Mouse (Mus musculus) left cerebral cortex, postnatal 4 days (tissue): ENCODE data around the gene Olfr320. TPM values are rescaled to one million over a fixed set of nuclear protein-coding genes. Genes with fewer than 3 reads are reported as not detected.
"Not testable (repeated sequence)": the region's sequence is repeated elsewhere in the genome, so short reads cannot be mapped to it uniquely, and the experiment has no call there.

ENCODE experiments used
- DNase-seq: peaks from one replicate; pipeline ENCODE4 v3.0.0-alpha.2; 2022
- intact Hi-C: fragments of 180-260 bp; cut with DNase I; formaldehyde crosslinking; loops from one replicate; pipeline ENCODE4 v1.15.1; 2025
- total RNA-seq, 2 experiments: library from RNA; stranded (reverse); gene quantifications; 2 replicates each; pipeline ENCODE4 v1.2.3; 2021

Gene Olfr320
- not detected for total RNA-seq

DNA sequence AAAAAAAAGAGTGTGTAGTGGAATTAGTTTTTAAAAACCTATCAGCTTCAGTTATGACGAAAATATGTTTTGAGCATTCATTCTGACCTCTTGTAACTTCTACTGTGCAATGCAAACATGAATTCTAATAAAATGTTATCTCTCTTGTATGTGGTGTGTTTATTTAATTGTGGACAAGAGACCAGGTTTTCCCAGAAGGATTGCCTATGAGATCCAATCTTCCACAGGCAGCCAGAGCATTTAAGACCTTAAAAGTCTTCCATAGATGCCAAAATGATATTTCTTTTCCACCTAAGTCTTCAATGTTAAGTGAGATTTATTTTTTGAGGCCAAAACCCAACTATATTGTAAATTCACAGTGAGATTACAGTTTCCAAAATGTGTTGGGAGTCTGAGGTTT is at the start of gene Olfr320:
TSS of gene Olfr320 (plus strand) at position 301 of the 400 bp plus-strand sequence.
- DNase-seq: no peak
- intact Hi-C loops: no loop called here

DNA sequence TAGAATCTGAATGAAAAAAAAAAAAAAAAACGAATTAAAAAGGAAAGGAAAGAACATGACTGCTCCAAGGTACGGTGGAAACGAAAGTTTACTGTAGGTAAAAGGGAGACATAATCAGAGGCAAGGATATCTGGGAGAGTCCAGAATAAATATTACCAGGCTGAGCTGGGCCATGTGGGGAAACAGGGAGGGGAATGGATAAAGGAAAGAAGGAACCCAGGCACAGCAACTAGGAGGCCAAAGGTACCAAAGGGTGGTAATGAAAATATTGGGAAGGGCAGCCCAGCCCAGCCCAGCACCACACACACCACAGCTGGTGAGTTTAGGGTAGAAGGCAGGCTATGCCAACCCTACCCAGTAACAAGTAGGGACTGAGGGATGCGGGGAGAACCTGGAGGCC is 46.0 kb upstream of the Olfr320 start:
- DNase-seq: no peak
- intact Hi-C loops: no loop called here

DNA sequence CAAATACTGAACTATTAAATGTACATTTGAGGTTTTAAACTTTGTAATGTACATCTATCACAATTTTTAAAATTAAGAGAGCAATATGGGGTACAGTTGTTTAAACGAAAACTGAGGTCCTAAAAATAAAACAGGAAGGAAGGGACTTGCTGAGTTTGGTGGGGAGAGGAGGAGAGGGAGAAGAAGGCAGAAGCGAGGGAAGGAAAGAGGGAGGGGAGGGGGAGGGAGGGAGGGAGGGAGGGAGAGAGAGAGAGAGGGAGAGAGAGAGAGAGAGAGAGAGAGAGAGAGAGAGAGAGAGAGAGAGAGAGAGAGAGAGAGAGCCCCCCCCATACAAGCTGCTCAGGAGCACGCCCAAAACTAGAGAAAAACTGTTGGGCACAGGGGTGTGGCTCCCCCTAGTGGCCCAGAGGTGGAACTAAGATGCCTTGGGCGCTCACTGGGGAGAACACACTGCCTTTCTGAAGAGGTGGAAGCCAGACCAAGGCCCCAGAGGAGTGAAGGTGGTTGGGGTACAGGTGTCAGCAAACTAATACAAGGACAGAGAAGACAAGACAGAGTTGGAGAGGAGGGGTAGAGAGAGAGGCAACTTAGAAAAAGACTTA is 44.4 kb upstream of the Olfr320 start:
- intact Hi-C loops: no loop called here
- peak; percentile 39 for DNase-seq

GRCm38 (mm10) chr11:58638176-58638701 is 42.7 kb upstream of the Olfr320 start:
- DNase-seq: no peak
- intact Hi-C loops: no loop called here

DNA sequence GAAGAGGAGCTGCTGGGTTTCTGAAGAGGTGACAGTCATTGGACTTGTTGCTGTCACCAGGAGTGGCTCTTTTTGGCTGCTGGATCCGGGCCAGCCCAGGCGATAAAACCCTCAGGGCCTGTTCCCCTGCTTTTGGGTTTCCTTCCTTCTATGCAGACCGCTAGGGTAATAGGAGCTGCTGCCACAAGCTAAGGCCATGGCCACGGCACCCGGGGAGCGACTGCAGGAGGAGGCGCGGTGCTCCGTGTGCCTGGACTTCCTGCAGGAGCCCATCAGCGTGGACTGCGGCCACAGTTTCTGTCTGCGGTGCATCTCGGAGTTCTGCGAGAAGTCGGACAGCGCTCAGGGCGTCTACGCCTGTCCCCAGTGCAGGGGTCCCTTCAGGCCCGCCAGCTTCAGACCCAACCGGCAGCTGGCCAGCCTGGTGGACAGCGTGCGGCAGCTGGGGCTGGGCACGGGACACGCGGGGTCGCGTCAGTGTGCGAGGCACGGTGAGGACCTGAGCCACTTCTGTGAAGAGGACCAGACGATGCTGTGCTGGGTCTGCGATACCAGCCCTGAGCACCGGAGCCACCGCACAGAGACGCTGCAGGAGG is 40.5 kb upstream of the Olfr320 start, which contains the start of gene Trim58:
TSS of gene Trim58 (plus strand) at position 194 of the 596 bp plus-strand sequence.
- DNase-seq: peak; percentile 10
- intact Hi-C loops: no loop called here

- DNase-seq: no peak
- intact Hi-C loops: no loop called here
Measured at GRCm38 (mm10) chr11:58641057-58641456, 39.8 kb upstream of the Olfr320 start.

DNA sequence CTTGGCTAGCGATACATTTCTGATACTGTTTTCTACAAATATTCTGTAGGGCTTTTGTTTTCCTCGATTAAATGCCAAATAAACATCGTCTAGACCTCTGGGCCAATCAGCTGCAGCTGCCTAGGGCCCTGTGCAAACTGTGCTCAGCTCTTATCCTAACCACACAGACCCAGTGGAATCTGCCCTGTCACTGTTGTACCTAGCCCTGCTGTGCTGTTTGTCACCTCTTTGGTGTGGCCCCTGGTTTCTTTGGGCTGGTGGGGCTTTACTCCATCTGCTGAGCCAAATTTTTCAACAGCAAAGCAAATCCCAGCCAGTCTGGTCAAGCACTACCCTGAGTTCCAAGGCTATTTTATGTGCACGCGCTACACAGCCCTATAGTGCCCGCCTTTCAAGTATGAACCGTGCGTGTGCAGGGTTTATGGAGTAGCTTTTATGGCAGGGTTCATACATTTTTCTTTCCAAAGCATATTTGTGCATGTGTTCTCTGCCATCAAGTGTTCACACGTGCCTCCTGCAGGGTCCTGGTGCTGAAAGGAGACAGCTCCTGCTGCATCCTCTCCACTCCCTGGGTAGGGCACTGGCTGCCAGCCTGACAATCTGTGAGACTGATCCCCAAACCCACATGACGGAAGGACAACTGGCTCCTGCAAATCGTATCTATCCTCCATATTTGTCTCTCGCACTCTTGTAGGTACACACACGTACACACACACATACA is 39.1 kb upstream of the Olfr320 start:
- no peak for DNase-seq
- intact Hi-C loops: no loop called here

GRCm38 (mm10) chr11:58643350-58643749 is 37.5 kb upstream of the Olfr320 start:
- DNase-seq: peak; percentile 23
- intact Hi-C loops: no loop called here

GRCm38 (mm10) chr11:58655151-58655550 is 25.7 kb upstream of the Olfr320 start:
- no peak for DNase-seq
- intact Hi-C loops: no loop called here

DNA sequence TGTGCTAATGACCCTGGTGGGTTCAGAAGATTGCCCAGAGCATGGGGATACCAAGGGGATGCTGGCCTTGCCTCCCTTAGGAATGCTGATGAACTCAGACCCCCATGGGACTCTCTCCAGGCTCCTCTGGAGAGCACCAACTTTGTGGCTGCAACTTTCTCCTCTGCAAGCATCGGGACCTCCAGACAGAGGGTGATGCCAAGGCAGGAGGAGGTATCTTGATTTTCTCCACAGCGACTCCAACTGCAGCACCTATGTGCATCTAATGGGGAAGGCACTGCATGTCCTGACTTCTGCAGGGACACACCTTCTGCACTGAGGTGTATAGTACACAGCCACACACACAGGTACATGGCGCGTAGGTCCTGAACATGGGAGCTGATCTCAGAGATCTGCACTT is 22.3 kb upstream of the Olfr320 start, which contains the start of gene Olfr322:
TSS of gene Olfr322 (plus strand) at position 187 of the 400 bp plus-strand sequence.
- DNase-seq: no peak
- intact Hi-C loops: no loop called here

DNA sequence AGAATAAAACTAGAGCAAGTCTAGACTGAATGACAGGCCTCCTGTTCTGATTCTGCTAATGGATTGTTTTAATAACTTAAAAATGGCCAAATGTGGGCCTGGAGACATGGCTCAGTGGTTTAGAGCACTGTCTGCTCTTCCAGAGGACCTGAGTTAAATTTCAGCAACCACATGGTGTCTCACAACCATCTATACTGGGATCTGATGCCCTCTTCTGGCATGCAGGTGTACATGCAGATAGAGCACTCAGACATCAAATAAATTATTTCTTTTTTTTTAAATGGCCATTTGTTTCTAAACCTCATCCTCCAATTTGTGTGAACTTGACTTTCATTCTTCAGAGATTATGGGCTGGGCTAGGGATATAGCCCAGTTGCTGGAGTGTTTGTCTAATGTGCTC is 11.6 kb upstream of the Olfr320 start:
- DNase-seq: no peak
- intact Hi-C loops: no loop called here

- intact Hi-C loops: no loop called here
- no peak for DNase-seq
Measured at GRCm38 (mm10) chr11:58671825-58672224, 9.1 kb upstream of the Olfr320 start.

GRCm38 (mm10) chr11:58698862-58699261 is 18.0 kb downstream of the Olfr320 start, which contains the start of gene Olfr319:
Gene Olfr319 (plus strand): TSS chr11:58699162.
- intact Hi-C loops: no loop called here

DNA sequence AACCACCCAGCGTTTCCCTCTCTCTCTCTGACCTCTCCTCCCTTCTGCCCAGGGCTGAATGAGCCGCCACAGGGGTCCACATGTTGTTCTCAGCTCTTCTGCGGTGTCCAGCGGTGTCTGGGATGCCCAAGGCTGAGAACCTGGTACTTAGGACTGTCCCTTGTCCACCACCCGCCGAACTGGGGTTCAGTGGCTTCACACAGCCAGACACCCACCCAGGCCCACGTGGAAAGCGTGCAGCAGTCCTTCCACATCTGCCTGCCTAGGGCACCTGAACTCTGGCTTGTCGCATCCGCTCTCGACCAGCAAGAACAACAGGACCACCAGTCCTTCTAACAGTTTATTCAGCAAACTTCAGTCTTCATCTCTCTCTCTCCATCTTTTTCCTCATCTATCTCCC is 28.2 kb downstream of the Olfr320 start:
- intact Hi-C loops: no loop called here
- DNase-seq: no peak

More at GRCm38 (mm10) chr11:58698862-58699261, 18.0 kb downstream of the Olfr320 start, which contains the start of gene Olfr319:
- no peak for DNase-seq

DNA sequence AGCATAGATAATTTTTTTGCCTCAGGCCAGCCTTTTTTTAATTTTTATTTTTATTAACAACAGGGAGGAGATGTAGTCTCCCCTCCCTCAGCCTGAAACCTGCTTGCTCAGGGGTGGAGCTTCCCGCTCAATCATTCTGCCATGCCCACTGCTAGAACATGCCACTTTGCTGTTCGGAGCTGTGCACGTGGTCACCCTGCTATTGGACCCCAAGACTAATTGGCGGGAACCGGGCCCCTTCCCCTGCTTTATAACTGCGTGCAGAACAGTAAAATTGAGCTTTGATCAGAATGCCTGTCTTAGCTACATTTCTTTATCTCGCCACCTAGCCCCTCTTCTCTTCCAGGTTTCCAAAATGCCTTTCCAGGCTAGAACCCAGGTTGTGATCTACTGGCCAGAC is 36.8 kb downstream of the Olfr320 start:
- DNase-seq, intact Hi-C loops: not testable (repeated sequence)

- intact Hi-C loops: no loop called here
- DNase-seq: no peak
Measured at GRCm38 (mm10) chr11:58719701-58720100, 38.8 kb downstream of the Olfr320 start.

GRCm38 (mm10) chr11:58723914-58724313 is 43.0 kb downstream of the Olfr320 start, which contains the start of gene Olfr318:
Gene Olfr318 (minus strand): TSS chr11:58724014.
- intact Hi-C loops: no loop called here
- DNase-seq: no peak

DNA sequence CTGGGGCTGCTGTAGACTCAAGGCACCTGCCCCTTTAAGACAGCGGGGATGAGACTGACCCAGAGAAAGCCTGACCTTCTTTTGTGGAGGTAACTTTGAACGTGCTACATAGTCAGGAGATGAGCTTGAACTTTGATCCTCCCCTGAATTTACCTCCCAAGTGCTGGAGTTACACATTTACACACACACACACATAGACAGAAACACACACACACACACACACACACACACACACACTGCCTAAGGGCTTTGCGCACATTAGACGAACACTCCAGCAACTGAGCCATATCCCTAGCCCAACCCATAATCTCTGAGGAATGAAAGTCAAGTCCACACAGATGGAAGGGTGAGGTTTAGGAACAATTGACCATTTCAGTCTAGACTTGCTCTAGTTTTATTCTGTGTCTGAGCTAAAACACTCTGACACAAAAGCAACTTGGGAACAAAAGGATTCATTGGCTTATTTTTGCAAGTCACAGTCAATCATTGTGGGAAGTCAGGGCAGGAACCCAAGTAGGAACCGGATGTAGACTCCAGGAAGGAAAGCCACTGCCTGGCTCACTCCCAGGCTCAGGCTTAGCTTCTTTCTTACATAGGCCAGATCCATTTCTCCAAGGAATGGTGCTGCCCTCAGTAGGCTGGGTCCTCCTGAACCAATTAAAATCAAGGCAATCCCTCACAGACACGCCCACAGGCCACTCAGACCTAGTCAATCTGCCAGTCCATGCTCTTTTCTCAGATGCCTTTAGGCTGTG is 47.2 kb downstream of the Olfr320 start:
- intact Hi-C loops, DNase-seq: not testable (repeated sequence)

DNA sequence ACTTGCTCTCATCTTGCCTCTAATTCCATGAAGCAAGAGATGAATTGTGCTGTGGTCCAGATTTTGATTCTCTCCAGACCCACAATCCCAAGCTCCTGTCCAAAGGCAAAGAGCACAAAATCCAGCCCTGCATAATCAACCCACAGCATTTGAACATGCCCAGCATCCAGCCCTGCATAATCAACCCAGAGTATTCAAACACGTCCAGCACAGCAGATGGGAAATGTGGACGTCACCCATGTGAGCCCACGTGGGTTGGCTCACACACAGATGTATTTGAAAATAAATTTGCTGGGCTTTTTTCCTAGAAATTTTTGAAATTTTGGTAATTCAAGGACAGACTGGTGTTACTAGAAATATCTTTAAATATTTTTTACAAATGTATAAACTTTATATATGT is 52.5 kb downstream of the Olfr320 start:
- peak; percentile 24 for DNase-seq
- intact Hi-C loops: no loop called here
